Mouse (Mus musculus) mesoderm, embryonic 11.5 days (tissue): Measurements from ENCODE around the gene 9130023H24Rik.

Experiments
- DNase-seq: peaks from one replicate; pipeline ENCODE4 v3.0.0-alpha.2; 2012; ENCODE audit warnings: low read depth, low spot score

9130023H24Rik gene

DNA sequence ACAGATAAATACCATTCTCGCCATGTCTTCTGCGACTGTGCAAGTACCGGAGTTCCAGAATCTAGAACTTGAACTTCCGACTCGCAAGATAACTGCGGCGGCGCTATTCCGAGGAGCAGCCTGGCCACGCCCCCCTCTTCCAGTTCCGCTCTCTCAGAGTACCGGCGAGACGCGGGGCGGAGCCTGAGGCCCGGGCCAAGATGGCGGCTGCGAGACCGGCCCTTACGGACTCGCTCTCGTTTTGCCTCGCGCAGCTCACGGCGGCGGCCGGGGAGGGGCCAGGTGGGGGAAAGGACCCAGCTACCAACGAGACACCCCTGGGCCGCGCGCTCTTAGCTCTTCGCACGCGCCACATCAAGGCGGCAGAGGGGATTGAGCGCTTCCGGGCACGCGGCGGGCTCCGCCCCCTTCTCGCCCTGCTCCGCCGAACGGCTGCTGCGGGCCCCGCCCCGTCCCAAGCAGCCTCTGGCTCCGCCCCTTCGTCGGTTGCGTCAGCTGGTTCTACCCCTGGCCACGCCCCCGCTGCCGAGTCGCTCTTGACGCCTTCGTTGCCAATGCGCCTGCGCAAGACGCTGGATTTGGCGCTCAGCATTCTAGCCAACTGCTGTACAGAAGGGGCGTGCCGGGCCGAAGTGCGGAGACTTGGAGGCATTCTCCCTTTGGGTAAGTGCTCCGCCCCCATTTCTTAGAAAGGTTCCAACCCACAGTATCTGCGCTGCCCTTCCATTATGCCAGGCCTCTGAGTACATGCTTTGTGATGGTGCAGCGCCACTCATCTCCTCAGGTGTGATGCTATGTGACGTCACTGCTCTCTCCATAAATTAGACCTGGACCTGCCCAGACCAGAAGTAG is at the start of gene 9130023H24Rik:
TSS of gene 9130023H24Rik (minus strand) at position 105 of the 852 bp plus-strand sequence.
- DNase-seq = peak; percentile 100

DNA sequence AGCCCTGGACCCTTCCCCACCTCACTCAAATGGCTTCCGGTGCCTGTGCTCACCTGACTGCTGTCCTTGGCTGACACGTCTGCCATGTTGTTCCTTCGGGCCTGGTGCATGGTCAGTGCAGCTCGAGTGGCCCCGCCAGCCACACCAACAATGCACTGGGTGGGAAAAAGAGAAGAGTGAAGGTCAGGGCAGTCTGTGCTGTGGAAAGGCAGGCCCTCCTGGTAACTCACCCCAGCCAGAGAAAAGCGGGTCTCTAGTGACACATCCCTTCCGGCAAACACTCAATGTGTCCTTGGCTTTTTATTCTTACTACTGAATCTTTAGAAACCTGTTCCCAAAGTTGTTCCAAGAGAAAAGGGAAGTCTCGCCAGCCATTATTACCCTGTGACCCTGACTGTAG is 47.2 kb upstream of the 9130023H24Rik start:
- no peak for DNase-seq

DNA sequence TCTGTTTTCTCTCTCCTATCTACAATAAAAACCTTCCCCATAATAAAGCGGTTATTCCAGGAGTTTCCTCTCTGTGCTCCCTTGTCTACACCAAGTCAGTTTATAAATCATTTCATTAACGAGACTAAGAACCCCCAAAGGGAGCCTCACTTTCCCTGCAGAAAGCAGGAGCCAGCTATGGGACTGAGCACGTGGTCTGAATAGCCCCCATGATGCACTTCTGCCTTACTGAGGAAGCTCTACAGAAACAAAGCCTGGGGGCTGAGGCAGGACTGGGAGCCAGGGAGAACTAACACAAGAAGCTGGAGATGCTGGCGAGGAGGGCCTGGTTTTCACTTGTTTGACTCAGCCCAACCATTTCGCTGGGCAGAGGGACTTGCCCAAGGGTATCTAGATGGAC is 46.2 kb upstream of the 9130023H24Rik start:
- DNase-seq = peak; percentile 35

DNA sequence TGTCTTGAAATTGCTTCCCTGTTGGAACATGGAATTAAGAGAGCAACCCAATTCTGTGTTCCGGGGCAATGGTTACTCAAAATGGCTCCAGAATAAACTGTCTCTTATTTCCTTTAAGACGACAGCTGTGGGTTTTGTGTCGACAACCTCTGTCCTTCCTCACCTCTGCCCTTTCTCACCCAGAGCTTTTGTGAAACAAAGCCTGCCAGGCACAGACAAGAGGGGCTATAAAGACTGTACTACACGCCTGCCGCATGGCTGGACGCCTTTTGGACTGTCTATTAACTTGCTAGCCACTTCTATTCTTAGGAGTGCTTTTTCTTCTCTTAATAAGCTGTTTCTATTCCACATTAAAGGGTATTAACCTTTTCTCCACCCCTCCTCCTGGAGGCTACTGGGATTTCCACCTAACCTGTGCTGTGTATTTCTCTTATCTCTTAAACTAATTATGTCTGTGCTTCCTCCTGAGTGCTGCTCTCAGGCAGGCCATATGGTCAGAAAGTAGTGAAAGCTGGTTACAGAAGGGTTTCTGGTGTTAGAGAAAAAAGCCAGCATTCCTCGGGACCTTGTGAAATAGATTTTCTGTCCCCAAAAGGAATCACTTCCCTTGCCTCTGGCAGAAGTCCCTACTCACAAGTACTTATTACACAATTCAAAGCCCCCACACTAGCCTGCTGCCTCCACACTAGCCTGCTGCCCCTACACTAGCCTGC is 44.9 kb upstream of the 9130023H24Rik start:
- peak; percentile 74 for DNase-seq

DNA sequence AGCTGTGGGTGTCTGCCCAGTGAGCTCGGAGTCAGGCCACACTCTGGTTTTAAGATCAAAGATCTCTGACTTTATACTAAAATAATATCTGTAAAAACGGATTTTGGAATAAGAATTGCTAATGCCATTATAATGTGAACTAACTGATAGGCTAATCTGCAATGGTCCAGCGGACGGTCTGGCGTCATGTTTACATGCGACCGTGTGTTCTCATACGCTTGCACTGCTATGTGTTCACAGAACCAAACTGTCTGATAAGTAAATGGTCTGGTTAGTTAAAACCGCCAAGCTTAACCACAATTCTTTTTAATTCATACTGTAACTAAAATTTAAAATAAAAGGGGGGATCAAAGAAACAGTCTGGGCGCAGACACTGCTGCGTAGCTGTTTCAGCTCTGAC is 43.9 kb upstream of the 9130023H24Rik start:
- DNase-seq = no peak

DNA sequence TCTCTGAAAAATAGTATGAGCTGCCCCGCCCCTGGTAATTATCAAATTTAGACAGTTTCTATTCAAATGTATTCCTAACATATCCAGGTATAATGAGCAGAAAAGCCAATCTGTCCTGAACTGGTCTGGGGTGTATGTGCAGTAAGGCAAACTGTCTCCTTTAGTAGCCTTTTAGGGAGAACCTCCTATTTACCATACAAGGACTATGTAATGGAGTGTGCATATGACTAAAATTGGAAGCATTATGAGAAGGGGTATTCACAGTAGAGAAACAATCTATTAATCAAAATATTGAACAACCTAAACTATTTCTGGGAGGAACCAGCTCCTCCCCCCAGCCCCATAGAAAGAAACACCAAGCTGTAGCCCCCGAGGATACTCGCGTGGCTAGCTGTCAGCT is 41.9 kb upstream of the 9130023H24Rik start:
- no peak for DNase-seq

DNA sequence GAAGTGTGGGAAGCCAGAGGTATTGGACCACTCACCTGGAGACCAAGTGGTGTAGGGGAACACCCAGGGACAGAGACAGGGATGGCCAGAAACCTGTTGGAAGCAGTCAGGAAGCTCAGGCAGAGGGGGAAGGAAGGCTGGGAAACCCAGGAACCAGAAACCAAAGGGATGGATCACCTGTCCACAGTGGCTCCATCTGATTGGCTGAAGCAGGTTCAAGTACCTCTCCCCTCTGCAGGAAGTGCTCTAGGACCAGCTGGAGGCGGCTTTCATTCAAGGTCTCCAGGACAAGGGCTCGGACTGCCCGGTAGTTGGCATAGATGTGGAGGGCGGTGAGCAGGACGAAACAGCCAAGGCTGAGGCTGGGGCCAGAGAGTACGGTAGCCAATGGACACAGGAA is 38.2 kb upstream of the 9130023H24Rik start:
- DNase-seq = no peak

DNA sequence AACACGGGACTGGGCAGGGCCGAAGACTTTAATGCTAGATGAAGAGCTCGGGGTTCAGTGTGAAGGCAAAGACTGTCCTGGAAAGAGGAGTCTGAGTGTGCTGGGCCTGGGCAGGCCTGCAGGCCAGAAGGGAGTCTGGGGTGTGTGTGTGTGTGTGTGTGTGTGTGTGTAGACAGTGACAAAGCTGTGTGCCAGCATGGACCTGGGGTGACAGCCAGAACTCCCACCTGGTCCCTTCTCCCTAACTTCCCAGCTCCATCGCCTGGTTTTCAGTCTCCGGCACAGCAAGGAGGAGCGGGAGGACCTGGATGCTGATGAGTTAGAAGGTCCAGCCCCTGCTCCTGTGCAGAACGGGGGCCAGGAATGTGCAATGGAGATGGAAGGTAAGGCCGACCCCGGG is 33.7 kb upstream of the 9130023H24Rik start:
- no peak for DNase-seq

DNA sequence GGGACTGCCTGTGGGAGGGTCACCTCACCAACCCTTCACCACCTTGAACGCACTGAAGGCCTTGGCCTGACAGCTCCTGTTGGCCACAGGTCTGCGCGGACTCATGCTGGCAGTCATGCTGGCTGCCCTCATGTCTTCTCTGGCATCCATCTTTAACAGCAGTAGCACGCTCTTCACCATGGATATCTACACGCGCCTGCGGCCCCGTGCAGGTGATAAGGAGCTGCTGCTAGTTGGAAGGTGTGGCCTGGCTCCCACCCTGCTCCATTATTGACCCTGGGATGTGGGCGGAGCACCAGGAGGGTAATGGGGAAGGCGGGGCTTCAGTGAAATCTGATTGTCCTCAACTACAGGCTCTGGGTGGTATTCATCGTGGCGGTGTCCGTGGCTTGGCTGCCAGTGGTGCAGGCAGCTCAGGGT is 32.6 kb upstream of the 9130023H24Rik start:
- DNase-seq = no peak

DNA sequence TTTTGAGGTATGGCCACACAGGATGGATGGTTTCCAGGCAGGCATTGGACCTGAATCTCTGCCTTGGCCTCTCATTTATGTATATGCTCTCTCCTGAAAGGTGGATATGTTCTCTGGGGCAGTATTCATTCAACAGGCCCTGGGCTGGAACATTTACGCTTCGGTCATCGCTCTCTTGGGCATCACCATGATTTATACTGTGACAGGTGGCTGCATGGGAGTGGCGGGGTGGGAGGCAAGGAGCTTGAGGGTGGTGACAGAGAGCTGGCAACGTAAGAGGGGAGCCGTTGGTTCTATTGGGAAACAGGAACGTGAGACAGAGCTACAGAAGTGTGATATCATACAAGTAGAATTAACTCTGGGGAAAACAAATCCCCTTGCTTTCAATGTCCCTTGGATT is 30.0 kb upstream of the 9130023H24Rik start:
- no peak for DNase-seq

DNA sequence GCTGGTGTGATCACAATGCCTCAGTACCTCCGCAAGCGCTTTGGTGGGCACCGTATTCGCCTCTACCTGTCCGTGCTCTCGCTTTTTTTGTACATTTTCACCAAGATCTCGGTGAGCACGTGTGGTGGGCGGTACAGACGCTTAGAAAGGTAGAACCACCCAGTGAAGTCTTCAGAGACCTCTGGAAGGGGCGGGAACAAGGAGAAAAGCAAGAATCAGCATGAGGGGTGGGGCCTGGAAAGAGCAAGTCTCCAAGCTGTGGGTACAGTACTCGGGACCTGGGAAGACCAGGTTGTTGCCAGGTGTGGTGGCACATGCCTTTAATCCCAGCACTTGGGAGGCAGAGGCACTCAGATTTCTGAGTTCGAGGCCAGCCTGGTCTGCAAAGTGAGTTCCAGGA is 29.6 kb upstream of the 9130023H24Rik start:
- no peak for DNase-seq

DNA sequence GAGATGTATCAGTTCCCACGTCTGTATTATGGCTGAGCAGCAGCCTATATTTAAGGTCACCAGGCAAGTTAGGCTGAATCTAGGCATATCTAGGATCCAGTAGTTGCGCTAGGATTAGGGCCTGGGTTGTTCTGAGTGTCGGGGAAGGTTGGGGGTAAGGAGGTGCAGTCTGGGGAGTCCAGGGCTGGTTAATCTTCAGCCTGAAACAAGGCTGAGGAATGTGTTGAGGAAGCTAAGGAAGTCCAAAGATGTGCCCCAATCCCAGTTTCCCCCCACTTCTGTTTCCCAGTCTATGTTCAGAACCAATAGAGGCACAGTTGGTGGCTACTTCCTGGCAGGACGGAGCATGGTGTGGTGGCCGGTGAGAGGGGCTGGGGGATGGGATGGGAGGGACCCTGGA is 28.2 kb upstream of the 9130023H24Rik start:
- no peak for DNase-seq

DNA sequence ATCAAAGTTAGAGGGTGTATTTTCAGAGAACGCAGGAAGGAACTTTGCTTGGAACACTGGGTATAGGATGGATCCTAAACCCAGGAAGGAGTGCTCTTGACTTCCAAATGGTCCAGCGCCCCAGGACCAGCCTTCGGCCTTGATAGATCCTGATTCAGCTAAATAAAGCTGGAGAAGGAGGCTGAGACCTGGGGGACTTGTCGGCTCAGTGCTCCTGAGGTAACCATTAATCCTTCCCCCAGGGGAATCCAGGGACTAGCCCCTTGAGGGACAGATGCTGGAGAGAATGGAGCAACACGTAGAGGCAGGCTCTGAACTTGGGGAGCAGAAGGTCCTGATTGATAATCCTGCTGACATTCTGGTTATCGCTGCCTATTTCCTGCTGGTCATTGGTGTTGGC is 27.6 kb upstream of the 9130023H24Rik start, which contains the start of gene Slc5a2:
TSS of gene Slc5a2 (plus strand) at position 247 of the 400 bp plus-strand sequence.
- DNase-seq = no peak

DNA sequence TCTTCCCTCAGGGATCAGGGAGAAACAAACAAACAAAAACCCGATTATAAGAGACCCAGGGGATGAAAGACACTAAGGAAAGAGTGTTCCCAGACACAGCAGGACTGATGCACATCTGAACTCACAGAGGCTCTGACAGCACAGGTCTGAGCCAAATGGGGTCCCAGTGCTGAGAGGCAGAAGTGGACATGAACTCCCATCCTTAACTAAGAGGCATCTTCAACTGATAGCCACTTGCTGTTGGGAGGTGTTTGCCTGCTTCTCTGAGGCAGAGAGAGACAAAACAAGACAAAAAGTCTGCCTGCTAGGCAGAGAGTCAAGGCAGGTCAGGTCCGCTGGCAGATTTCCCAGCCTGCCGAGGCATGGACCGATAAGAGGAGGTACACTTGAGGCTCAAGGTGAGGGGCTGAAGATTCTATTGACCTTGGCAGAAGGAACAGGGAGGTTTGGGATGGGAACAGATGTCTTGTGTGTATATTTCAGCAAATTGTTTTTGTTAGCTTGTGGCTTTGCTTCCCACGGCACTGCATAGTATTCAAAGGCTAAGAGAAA is 19.0 kb upstream of the 9130023H24Rik start:
- no peak for DNase-seq

DNA sequence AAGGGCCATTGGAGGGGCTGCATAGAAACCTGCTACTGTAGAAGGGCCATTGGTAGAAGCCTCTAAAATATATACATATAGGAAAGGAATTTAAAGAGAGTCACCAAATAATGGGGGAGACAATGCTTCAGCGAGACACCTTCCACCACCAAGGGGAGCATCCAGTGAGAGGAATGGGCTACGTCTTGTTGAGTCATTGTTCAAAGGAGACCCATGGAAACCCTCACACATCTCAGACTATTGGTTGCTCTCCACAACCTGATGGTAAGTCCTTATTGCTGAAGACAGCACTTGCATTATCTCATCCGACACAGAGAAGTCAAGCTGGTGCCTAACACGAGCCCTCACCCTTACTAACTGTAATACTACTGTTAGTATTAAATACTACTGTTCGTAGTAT is 17.9 kb upstream of the 9130023H24Rik start:
- DNase-seq = no peak

DNA sequence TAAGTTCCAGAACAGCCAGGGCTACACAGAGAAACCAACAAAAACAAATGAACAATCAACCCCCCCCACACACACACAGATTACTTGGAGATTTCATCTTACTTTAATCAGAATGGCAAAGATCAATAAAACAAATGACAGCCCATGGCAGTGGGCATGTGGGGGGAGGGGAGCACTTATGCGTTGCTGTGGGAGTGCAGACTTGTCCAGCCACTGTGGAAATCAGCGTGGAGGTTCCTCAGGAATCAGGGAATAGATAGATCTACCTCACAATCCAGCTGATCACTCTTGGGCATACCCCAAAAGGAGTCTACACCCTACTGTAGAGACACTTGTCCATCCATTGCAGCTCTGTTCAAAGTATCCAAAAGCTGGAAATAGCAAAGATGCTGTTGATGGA is 17.1 kb upstream of the 9130023H24Rik start:
- no peak for DNase-seq

DNA sequence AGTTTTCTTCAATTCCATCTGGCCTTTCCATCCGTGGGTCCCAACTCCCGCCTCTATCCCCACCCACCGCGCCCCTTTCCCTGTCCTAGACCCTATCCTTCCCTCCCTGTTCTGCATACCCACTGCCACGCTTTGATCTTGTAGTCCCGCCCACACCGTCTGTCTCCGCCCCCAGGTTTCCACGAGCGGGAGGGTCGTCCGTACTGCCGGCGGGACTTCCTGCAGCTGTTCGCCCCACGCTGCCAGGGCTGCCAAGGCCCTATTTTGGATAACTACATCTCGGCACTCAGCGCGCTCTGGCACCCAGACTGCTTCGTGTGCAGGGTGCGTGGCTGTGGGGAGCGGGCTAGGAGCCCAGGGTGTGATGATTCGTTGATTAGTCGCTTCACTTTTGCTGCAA is 14.8 kb upstream of the 9130023H24Rik start:
- peak; percentile 62 for DNase-seq

DNA sequence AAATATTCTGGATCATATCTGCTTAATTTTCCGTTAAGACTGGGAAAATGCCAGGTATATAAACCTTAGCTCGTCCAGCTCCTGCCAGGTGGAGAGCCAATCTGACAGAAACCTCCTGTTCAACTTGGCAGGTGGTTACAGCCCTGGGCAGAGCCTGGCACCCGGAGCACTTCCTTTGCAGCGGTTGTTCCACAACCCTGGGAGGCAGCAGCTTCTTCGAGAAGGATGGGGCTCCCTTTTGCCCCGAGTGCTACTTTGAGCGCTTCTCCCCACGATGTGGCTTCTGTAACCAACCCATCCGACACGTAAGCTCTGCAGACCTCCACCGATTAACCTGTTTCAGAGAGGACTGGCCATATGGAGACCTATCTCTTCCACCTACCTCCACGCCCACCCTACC is 14.1 kb upstream of the 9130023H24Rik start:
- no peak for DNase-seq

DNA sequence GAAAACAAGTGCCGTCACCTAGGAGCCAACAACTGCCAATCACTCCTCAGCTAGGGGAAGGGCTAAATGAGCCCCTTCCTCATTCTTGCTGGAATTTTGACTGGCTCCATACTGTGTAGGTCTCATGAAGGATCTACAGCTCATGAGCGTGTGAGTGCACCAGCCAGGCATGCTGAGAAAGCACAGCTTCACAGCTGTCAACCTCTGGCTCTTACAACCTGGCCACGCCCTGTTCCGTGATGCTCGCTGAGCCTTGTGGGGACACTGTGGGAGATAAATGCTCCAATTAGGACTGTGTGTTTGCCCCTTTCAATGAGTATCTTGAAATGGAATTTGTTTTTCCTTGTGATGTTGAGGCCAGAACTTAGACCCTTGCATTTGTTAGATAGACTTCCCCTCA is 12.2 kb upstream of the 9130023H24Rik start:
- DNase-seq = no peak

DNA sequence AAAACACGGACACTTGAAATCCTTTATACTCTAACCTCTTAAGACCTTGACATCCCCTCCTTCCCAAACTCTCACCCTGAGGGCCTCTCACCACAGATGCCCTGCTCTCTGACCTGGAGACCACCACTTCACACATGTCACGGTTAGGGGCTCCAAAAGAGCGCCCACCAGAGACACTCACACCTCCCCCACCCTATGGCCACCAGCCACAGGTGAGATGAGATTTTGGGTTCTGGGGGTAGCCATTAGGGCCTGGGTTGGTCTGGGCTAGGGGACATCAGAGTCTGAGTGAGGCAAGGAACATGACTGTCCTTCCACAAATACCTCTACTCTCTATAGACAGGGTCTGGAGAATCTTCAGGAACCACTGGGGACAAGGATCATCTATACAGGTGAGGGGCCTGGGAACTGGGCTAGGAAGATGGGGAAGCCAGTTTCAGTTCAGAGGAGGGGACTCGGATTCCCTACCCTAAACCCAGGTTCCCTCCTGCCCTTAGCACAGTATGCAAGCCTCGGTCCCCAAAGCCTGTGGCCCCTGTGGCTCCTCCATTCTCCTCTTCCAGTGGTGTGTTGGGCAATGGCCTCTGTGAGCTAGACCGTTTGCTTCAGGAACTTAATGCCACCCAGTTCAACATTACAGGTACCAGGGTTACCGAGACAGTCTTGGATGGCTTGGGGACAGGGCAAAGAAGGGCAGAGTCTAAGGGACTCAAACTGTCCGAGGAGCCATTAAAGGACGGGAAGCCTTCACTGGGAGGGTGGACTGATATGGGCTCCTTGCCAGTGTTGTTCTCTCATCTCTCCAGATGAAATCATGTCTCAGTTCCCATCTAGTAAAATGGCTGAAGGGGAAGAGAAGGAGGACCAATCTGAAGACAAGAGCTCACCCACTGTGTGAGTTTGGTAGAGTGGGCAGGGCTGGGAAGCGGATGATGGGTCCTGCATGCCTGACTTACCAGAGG is 10.5 kb upstream of the 9130023H24Rik start:
- no peak for DNase-seq

DNA sequence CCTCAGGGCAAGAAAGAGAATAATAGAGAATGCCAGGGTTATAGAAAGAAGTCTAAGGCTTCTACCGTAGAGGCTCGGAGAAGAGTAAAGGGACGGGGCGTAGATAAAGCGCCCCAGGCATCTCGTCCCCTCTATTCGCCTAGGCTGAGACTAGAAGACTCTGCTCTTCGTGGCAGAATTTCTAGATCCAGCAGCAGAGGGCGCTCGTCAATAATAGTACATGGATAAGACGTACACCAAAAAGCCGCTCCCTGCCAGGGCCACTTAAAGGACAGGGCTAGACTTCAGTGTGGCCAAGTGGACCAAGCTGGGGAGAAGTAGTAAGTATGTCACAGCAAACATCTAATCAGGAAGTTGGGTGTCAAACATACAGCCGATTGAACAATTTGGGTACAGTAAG is 9.6 kb upstream of the 9130023H24Rik start:
- DNase-seq = peak; percentile 89
